Mouse (Mus musculus) heart, adult 2 months (tissue): ENCODE measurements around the gene Ahcy. TPM values are rescaled to one million over a fixed set of nuclear protein-coding genes. Genes with fewer than 3 reads are reported as not detected.
"Not testable (repeated sequence)": the region's sequence is repeated elsewhere in the genome, so short reads cannot be mapped to it uniquely, and the experiment has no call there.

Experiments
- DNase-seq, 2 experiments: peaks; one replicate each; pipeline ENCODE4 v3.0.0; 2021
- H3K27ac ChIP-seq: fragments of 200-600 bp; 2 replicates; pipeline ENCODE4 v1.8.1; 2022
- H3K27me3 ChIP-seq: fragments of 200-500 bp; 2 replicates; pipeline ENCODE4 v1.6.1; 2012; ENCODE audit warnings: mild to moderate bottlenecking, low read length, inconsistent platforms, mixed read lengths; ENCODE audit not compliant: control insufficient read depth, insufficient read depth
- H3K36me3 ChIP-seq: fragments of 200-500 bp; 2 replicates; pipeline ENCODE4 v1.6.1; 2012; ENCODE audit warnings: low read length, inconsistent platforms; ENCODE audit not compliant: control insufficient read depth, insufficient read depth
- H3K4me1 ChIP-seq: fragments of 200-500 bp; 2 replicates; pipeline ENCODE4 v1.6.1; 2011; ENCODE audit warnings: low read length; ENCODE audit not compliant: control insufficient read depth, insufficient read depth
- H3K4me3 ChIP-seq: fragments of 200-600 bp; 2 replicates; pipeline ENCODE4 v1.8.1; 2022
- H3K79me2 ChIP-seq: fragments of 200-500 bp; replicated peaks from 2 replicates; pipeline ENCODE4 v1.6.1; 2012; ENCODE audit warnings: mild to moderate bottlenecking, inconsistent platforms, low read length, moderate library complexity, mixed read lengths; ENCODE audit not compliant: control insufficient read depth, insufficient read depth
- H3K9ac ChIP-seq: fragments of 200-500 bp; 2 replicates; pipeline ENCODE4 v1.6.1; 2012; ENCODE audit warnings: low read depth, mild to moderate bottlenecking, control low read depth, inconsistent platforms, low read length, mixed read lengths
- CTCF ChIP-seq: fragments of 200-600 bp; IDR thresholded peaks from 2 replicates; pipeline ENCODE4 v1.8.1; 2022; ENCODE audit warnings: antibody characterized with exemption, mild to moderate bottlenecking, moderate library complexity
- EP300 ChIP-seq: fragments of 200-500 bp; IDR thresholded peaks from 2 replicates; pipeline ENCODE4 v1.6.1; 2011; ENCODE audit warnings: low read depth, low read length, control low read depth; ENCODE audit not compliant: insufficient read depth
- POLR2A ChIP-seq: fragments of 200-500 bp; IDR thresholded peaks from 2 replicates; pipeline ENCODE4 v1.6.1; 2011; ENCODE audit warnings: mild to moderate bottlenecking, low read depth, low read length, control low read depth; ENCODE audit not compliant: insufficient read depth
- WGBS: fragments of 180-500 bp; shearing (Covaris S2); methylation state at CpG from one replicate; pipeline ENCODE4 v1.1.7; 2018; 5-methylcytosine and 5-hydroxymethylcytosine counted together
- intact Hi-C: fragments of 180-260 bp; cut with DNase I; formaldehyde crosslinking; loops from one replicate; pipeline ENCODE4 v1.15.1; 2025
- polyA plus RNA-seq: library from polyadenylated mRNA; depleted of rRNA; stranded (reverse); fragments of >200 nt; gene quantifications from 2 replicates; pipeline ENCODE4 v1.2.3, GENCODE M21; 2012; rRNA removed
- total RNA-seq, 2 experiments: library from RNA; stranded (reverse); gene quantifications; 2 replicates each; pipeline ENCODE4 v1.2.3; 2021

Gene Ahcy
- total and polyA plus RNA-seq, 3 experiments, result 10.5 to 22.5 (median 14.0) TPM

DNA sequence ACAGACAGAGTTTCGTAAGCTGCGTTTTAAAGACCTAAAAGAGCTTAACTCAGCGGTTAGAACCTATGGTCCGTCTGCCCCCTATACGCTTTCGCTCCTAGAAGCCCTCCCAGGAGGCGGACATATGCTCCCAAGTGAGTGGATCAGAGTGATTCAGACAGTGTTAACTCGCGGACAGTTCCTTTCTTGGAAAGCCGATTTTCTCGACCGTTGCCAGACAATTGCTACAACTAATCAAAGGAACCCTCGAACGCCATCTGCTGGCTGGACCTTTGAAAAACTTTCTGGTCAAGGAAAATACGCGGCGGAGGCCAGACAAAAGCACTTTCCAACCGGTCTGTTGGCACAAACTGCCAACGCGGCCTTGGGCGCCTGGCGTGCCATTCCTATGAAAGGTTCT is 54.6 kb downstream of the Ahcy start:
- DNase-seq, result peak; percentile 85 to 91
- peak overlapping the region; percentile 56 for H3K4me3 ChIP-seq
- peak overlapping the region; percentile 48 for H3K27ac ChIP-seq
- no peaks in the 10 kb centered on the region for H3K36me3 ChIP-seq
- peak overlapping the region; percentile 70 for H3K9ac ChIP-seq
- H3K27me3 ChIP-seq, result no peaks in the 10 kb centered on the region
- WGBS, result under 1% methylated on average over 22 of the region's 22 CpGs
- no peaks in the 10 kb centered on the region for H3K79me2 ChIP-seq
- intact Hi-C loops, result no loop called here
- H3K4me1 ChIP-seq, result no peaks in the 10 kb centered on the region
- peak; percentile 85 for TF ChIP-seq CTCF
- TF ChIP-seq EP300, result no peak

GRCm38 (mm10) chr2:155018762-155019641 is 55.3 kb downstream of the Ahcy start:
- intact Hi-C loops, result no loop called here
- Histone ChIP-seq H3K4me3 (peak overlapping the region; percentile 56), H3K4me1 (no peaks in the 10 kb centered on the region), H3K79me2 (no peaks in the 10 kb centered on the region), H3K27me3 (peaks cover 2% of the 10 kb centered on the region; the same call in 1 of the 2 replicates), H3K9ac (peak overlapping the region; percentile 70), H3K27ac (peak overlapping the region; percentile 48), H3K36me3 (no peaks in the 10 kb centered on the region)
- TF ChIP-seq POLR2A (0 out of 2 replicates have a peak, but pooled peaks have one; percentile 29), CTCF (peak; percentile 15; the same call in 1 of the 2 replicates), EP300 (no peak)
- under 1% methylated on average over 38 of the region's 38 CpGs for WGBS
- DNase-seq, result peak; percentile 71 to 74

DNA sequence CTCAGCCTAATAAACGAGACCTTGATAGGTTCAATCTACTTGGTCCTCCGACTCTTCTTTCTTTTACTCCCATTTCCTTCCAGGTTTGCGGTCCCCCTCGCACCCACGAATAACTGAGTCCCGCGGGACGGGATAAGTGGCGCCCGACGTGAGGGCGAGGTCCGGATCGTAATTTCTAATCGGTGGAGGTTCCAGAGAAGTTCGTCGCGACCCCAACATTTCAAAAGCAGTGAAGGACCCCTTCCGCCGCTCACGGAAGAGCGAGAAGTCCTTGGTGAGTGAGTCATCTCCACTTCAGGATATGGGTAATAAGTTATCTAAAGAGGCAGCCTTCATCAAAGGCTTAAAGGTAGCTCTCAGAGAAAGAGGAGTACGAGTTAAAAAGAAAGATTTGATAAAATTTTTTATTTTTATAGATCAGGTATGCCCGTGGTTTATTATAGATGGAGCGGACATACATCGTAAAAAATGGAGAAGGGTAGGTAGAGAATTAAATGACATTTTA is 56.0 kb downstream of the Ahcy start, which contains the start of gene Gm14226:
Gene Gm14226, plus strand, starts transcription at position 16 of the 505 bp plus-strand sequence.
- H3K79me2 ChIP-seq, intact Hi-C loops, H3K4me1 ChIP-seq, H3K36me3 ChIP-seq, DNase-seq, H3K27me3 ChIP-seq: not testable (repeated sequence)
- 1% methylated on average over 24 of the region's 26 CpGs for WGBS
- H3K9ac ChIP-seq, result peak within 1 kb of the TSS; percentile 70
- peak within 1 kb of the TSS; percentile 48 for H3K27ac ChIP-seq
- peak within 1 kb of the TSS; percentile 56 for H3K4me3 ChIP-seq

GRCm38 (mm10) chr2:155016751-155017150 is 57.5 kb downstream of the Ahcy start:
- intact Hi-C loops, H3K4me3 ChIP-seq, H3K36me3 ChIP-seq, H3K4me1 ChIP-seq, H3K27ac ChIP-seq, H3K27me3 ChIP-seq, H3K79me2 ChIP-seq, DNase-seq, H3K9ac ChIP-seq: not testable (repeated sequence)
- WGBS, result 43% methylated on average over 6 of the region's 9 CpGs

- H3K27ac ChIP-seq, result no peak overlapping the region
- TF ChIP-seq POLR2A (no peak), CTCF (no peak)
- no peaks in the 10 kb centered on the region for H3K4me1 ChIP-seq
- no peaks in the 10 kb centered on the region for H3K79me2 ChIP-seq
- H3K27me3 ChIP-seq, result peaks cover 2% of the 10 kb centered on the region; the same call in 1 of the 2 replicates
- intact Hi-C loops, result no loop called here
- no peak overlapping the region for H3K4me3 ChIP-seq
- no peaks in the 10 kb centered on the region for H3K36me3 ChIP-seq
- 81% methylated on average over 6 of the region's 6 CpGs for WGBS
- H3K9ac ChIP-seq, result no peak overlapping the region
- DNase-seq, result no peak
Observed at GRCm38 (mm10) chr2:155012991-155013390, 61.3 kb downstream of the Ahcy start.

DNA sequence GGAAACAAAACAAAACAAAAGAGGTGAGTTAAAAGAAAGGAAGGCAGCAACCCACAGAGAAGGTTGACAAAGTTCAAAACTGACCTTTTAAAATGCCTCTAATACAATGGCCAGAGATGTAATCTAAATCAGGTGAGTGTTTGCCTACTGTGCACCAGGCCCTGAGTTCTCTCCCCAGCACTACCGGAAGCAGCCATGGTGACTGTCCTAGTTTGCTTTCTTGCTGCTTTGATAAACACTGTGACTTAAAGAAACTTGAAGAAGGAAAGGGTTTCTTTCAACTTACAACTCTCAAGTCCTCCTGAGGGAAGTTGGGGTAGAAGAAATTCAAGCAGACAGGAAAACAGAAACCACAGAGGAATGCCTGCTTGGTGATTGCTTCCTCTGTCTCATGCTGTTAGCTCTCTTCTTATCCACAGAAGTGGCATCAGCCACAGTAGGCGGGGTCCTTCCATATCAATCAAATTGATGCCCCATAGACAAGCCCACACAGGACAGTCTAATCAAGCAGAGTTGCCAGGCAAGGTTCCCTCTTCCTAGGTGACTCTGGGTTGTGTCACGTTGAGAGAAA is 63.1 kb downstream of the Ahcy start:
- no peak for DNase-seq
- no peaks in the 10 kb centered on the region for H3K4me1 ChIP-seq
- WGBS, result 47% methylated on average over 3 of the region's 3 CpGs
- H3K36me3 ChIP-seq, result no peaks in the 10 kb centered on the region
- H3K79me2 ChIP-seq, result no peaks in the 10 kb centered on the region
- intact Hi-C loops, result no loop called here
- no peak overlapping the region for H3K4me3 ChIP-seq
- no peak for TF ChIP-seq POLR2A
- no peak for TF ChIP-seq EP300
- no peak for TF ChIP-seq CTCF
- H3K9ac ChIP-seq, result no peak overlapping the region
- no peak overlapping the region for H3K27ac ChIP-seq
- H3K27me3 ChIP-seq, result peaks cover 2% of the 10 kb centered on the region; the same call in 1 of the 2 replicates

Other genes starting within 250 kb of the Ahcy start
- 10 to 100 TPM; 49.0 to 56.6 TPM for gene Eif2s2, start 181.6 kb downstream of the Ahcy start, total RNA-seq
- gene Eif2s2, start 181.6 kb downstream of the Ahcy start, polyA plus RNA-seq, result 12.0 and 22.1 TPM in 2 replicates
- gene Gm14226, start 56.2 kb downstream of the Ahcy start, total RNA-seq, result under 1 TPM; 0.16 to 0.20 TPM
- 0.16 and 0.18 TPM in 2 replicates for gene Gm14226, start 56.2 kb downstream of the Ahcy start, polyA plus RNA-seq
- gene Itch, start 59.0 kb upstream of the Ahcy start, total RNA-seq, result 10 to 100 TPM; 26.4 to 26.8 TPM
- gene Itch, start 59.0 kb upstream of the Ahcy start, polyA plus RNA-seq, result 6.9 and 10.5 TPM in 2 replicates
- 100 to 1,000 TPM; 163 to 165 TPM for gene Dynlrb1, start 162.0 kb upstream of the Ahcy start, total RNA-seq
- 359 and 543 TPM in 2 replicates for gene Dynlrb1, start 162.0 kb upstream of the Ahcy start, polyA plus RNA-seq
- gene Map1lc3a, start 201.8 kb upstream of the Ahcy start, total RNA-seq, result 100 to 1,000 TPM; 713 to 821 TPM
- 933 and 1,030 TPM in 2 replicates for gene Map1lc3a, start 201.8 kb upstream of the Ahcy start, polyA plus RNA-seq